Mouse (Mus musculus): ENCODE data around the gene Galntl6.
A peak's percentile ranks its signal among the peaks of the same experiment; 100 is the strongest.

Gene Galntl6

GRCm38 (mm10) chr8:57965508-57965907 lies 946.9 kb downstream of the Galntl6 start:
- DNase-seq (ENCODE audit: low read depth, low spot score), result peak; percentile 57

GRCm38 (mm10) chr8:57962286-57963110 lies 949.9 kb downstream of the Galntl6 start:
- DNase-seq (ENCODE audit: low read depth, low spot score), result no peak

DNA sequence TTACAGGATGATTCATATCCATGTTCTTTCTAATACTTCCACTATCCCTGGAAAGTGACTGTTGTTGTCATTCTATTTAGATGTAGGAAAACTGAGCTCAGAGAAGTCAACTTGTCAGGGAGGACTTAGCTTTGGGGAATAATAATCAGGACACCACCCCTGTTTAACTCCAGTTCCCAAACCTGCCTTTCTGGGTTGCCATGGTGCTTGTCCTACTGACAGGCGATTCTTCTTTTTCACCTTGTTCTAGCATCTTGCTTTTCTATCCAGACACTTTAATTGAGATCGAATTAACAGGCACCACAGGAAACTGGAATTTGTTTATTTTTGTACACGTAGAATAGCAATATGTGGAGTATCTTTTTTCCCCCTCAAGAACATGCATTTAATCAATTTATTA lies 953.3 kb downstream of the Galntl6 start:
- DNase-seq (ENCODE audit: low read depth, low spot score), result no peak

DNA sequence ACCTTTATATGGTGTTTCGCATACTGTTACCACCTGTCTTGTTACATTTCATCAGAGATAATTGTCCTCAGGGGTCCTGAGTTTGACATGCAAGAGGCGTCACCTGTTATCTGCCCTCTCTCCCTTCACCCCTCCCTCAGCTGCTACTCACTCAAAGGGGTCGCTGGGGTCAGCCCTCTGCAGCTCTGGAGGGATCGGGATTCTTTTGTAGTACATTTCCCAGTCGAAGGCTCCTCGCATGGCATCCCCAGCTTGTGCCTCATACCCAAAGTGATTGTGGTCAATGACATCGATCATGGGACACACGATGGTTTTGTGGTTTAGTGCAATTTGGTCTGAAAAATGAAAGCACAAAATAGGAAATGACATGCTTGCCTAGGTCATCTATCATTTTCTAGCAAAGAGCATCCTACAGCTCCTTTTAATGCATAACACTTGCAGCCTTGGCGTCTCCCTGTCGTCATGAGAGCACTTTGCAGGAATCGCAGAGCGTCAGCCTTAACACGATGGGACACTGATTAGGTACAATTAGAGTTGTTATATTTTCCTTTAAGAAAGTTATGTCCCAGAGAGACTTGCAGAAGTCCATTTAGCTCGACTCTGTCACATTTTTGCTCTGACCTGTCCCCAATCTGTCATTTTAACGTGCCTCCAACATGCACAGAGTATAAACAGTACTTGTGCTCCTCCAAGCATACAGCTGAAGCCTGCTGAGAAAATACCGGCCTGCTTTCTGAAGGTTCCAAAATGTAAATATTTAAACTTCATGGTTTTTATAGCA lies 954.1 kb downstream of the Galntl6 start:
- no peak for DNase-seq (ENCODE audit: low read depth, low spot score)

- no peak for DNase-seq (ENCODE audit: low read depth, low spot score)
These were observed 956.9 kb downstream of the Galntl6 start for GRCm38 (mm10) chr8:57955501-57955900.

GRCm38 (mm10) chr8:57941113-57941512 lies 971.3 kb downstream of the Galntl6 start:
- no peak for DNase-seq (ENCODE audit: low read depth, low spot score)

DNA sequence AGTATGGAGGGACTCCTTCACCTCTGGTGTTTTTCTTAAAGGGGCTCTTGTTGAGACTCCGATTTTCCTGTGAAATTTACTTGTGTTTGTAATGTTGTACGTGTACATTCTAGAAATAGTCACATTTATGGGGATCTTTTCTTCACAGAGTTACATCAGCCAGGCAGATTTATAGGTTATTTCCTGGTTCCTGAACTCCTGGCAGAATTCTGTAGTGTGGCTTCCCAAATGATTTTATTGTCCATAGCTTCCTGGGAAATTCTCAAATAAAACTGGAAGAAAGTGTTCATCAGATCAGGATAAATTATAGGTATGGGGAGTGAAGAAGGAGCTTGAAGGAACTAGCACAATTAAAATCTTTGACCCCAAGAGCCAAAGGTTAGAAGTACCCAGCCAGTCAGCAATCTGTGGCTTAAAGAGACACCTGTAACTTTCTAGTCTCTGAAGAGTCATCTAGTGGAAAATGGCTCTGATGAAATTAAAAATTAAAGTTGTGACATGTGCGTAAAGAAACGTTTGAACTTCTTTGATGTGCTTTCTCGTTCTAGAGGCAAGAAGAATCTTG lies 972.5 kb downstream of the Galntl6 start:
- DNase-seq (ENCODE audit: low read depth, low spot score), result no peak

GRCm38 (mm10) chr8:57939177-57939855 lies 973.1 kb downstream of the Galntl6 start:
- peak; percentile 71 for DNase-seq (ENCODE audit: low read depth, low spot score)

- DNase-seq (ENCODE audit: low read depth, low spot score), result no peak
These were observed 985.4 kb downstream of the Galntl6 start for GRCm38 (mm10) chr8:57927074-57927473.

GRCm38 (mm10) chr8:57923556-57923955 lies 988.9 kb downstream of the Galntl6 start:
- no peak for DNase-seq (ENCODE audit: low read depth, low spot score)

GRCm38 (mm10) chr8:57923130-57923529 lies 989.3 kb downstream of the Galntl6 start:
- no peak for DNase-seq (ENCODE audit: low read depth, low spot score)

- DNase-seq (ENCODE audit: low read depth, low spot score), result no peak
These were observed 990.0 kb downstream of the Galntl6 start for GRCm38 (mm10) chr8:57922214-57923070.

DNA sequence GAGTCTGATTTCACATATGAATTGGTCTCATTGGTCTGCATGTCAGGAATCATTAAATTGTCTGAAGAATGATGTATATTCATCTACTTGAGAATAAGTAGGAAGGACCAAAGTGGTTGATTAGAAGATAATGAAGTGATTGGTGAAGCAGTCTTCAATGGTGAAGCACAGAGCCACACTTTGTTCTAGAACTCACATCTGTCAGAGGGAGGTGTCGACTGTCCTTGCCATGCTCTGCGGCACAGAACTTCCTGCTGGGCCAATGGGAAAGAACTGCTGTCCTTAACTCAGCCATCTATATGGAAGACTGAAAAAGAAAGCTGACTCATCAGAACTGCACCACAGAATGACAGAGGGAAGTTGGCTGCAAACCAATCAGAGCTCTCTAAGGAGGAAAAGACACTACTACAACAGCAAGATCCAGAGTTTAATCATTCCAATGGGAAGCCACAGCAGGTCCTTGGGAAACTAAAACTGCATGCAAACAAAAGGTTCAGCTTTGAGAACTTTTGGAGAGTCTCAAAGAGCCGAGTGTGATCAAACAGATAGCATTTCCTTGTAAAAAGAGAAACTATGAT lies 992.0 kb downstream of the Galntl6 start:
- DNase-seq (ENCODE audit: low read depth, low spot score), result no peak

- no peak for DNase-seq (ENCODE audit: low read depth, low spot score)
These were observed 993.5 kb downstream of the Galntl6 start for GRCm38 (mm10) chr8:57918720-57919640.

DNA sequence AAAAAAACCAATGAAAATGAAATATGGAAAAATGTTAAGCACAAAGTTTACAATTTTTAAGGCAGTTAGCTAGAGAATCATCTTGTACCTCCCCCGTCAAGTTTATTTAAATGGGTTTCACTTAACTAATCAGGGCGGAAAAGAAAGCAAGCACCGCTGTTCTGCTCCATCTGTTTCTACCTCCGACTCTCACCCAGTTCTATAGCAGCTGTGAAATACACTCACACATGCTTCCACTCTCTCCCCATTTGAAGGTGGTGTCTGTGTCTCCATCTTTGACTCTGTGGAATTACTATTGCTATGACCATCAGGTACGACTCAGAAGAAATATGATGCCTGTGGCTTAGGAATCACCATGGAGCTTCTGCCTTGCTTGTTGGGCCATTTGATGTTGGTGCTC lies 1019.1 kb downstream of the Galntl6 start:
- no peak for DNase-seq (ENCODE audit: low read depth, low spot score)

- no peak for DNase-seq (ENCODE audit: low read depth, low spot score)
These were observed 1020.3 kb downstream of the Galntl6 start for GRCm38 (mm10) chr8:57892115-57892514.

- DNase-seq (ENCODE audit: low read depth, low spot score), result no peak
These were observed 1022.3 kb downstream of the Galntl6 start for GRCm38 (mm10) chr8:57890159-57890558.

DNA sequence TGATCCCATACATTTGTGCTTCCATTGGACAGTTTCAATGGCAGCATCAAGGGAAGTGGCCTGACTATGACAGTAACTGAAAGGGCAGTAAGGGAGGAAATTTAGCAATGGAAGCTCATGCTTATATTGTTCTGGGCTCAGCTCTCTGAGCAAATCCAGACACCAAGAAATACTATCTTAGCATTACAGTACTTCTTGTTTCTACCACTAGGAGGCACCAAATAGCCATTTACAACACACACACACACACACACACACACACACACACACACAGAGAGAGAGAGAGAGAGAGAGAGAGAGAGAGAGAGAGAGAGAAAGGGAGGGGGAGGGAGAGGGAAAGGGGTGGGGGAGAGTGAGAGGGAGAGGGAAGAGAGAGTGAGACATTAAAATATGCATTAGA lies 1023.6 kb downstream of the Galntl6 start:
- DNase-seq (ENCODE audit: low read depth, low spot score), result no peak

DNA sequence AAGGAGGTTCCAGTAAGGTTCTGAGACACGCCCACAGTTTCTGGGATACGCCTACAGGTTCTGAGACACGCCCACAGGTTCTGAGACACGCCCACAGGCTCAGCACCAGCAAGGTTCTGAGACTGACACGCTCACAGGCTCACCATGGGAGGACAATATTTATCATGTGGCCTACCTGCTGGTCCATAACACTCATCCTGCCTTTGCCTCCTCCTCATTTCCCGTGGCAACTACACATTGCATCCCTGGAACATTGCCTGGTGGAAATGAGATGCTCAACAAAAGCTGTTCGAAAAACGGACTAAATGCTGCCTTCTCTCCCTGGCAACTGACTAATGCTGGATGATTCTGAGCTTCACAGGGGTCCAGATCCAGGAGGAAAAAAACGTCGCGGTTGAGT lies 1033.0 kb downstream of the Galntl6 start:
- no peak for DNase-seq (ENCODE audit: low read depth, low spot score)

- DNase-seq (ENCODE audit: low read depth, low spot score), result no peak
These were observed 1063.4 kb downstream of the Galntl6 start for GRCm38 (mm10) chr8:57849074-57849473.

Data from forelimb bud, embryonic 11.5 days (tissue).